Mouse (Mus musculus) embryonic fibroblast, embryonic 13.5 days (primary cell): ENCODE measurements around the gene Prss27.

Experiments
- CTCF ChIP-seq: IDR thresholded peaks from 2 replicates; pipeline ENCODE4 v1.5.1; 2011; ENCODE audit warnings: mild to moderate bottlenecking, control low read depth, low read length, moderate library complexity, borderline replicate concordance; ENCODE audit not compliant: insufficient read depth
- POLR2A ChIP-seq: IDR thresholded peaks from 2 replicates; pipeline ENCODE4 v1.6.1; 2011; ENCODE audit warnings: low read depth, mild to moderate bottlenecking, control low read depth, low read length, moderate library complexity

- TF ChIP-seq POLR2A (no peak), CTCF (no peak)
Measured at GRCm38 (mm10) chr17:24030551-24030950, 7.4 kb upstream of the Prss27 start.
